Mouse (Mus musculus) heart, postnatal 4 days (tissue): ENCODE measurements at regions not wholly inside any gene's neighbourhood (a gene's known extent, or its start where the extent isn't known, plus 50 kb on each side); places are given as distances from the start of the nearest gene placed in this dataset.

Experiments used
- DNase-seq: peaks from one replicate; pipeline ENCODE4 v3.0.0; 2021

DNA sequence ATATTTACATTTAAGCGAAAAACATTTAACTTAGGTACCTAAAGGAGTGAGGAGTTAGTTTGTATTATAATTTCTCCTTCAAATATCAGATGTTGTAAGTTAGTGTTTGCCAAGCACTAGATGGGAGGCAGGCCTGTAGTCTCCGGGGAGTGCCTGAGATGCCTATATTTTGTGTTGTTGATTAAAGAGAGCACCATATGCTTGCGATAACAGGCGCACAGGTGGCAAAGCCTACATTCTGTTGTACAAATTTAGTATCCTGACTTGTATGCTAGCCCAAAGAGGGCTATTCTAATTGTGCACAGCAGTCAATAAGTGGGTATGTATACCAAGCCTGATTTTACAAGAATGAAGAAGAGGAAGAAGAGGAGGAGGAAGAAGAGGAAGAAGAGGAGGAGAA is 151.8 kb upstream of the Atxn1 start:
- DNase-seq: no peak

DNA sequence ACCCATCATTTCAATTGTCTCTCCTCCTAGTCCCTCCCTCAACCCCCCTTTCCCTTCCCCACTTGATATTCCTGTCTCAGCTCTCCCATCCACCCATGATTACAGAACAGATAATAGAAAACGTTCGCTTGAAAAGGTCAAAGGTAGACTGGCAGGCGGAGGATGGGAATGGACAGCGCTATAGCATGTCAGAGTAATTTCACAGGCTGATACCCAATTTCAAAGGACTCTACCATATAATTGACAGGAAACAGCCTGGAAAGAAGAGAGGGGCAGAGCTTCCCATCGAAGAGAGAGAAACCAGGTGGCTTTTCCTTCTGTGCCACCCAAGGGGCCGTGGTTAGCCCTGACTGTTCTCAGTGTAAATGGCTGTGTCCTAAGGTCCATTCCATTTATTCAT is 140.2 kb upstream of the Atxn1 start:
- no peak for DNase-seq

DNA sequence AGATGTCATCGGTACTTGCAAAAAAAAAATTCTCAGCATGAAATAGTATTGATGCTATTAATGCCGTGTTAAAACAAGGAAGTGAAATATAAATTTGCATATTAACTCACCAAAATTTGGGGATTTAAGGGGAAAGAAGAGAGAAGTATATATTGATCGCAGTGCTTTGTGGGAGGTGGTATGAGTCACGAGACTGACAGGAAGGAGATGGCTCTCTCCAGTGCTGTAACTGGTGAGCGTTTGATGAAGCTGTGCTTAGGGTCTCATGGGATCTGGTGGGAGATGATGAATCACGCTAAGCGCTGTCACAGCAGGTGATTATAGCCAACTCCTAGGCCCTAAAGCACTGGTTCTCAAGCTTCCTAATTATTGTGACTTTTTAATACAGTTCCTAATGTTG is 133.8 kb upstream of the Atxn1 start:
- DNase-seq: no peak

DNA sequence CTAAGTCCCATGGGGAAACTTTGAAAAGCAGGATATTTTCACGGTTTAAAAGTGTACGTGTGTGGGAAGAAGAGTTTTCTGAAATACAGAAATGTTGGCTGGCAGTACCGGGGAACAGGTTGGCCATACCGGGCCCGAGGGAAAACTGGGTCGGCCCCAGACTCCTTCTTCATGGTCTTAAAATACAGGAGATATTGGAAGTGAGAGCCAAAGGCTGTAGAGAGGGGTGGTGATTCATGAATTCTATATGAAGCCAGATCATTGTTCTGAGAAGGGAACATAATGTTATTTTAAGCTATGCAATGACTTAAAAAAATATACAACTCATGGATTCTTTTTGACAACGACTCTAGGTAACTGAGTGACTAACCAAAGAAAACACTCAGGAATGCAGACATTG is 133.3 kb upstream of the Atxn1 start:
- DNase-seq: no peak

DNA sequence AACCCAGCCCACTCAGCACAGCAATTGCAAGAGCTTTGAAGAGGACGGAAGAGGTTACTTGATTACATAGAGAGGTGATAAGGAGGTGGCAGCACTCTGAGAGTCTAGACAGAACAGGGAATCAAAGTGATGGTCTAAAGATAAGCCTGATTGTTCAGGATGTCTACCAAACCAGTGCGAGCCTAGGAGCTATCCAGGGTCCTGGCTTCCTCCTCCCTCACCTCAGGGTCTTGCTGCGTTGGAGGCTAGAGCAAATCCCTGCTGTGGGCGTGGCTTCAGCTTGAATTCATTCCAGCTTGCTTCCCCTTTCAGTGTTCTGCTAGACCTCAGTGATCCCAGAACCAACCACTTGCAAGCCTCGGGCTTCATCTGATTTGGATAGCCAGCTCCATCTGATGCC is 132.2 kb upstream of the Atxn1 start:
- peak; percentile 25 for DNase-seq

DNA sequence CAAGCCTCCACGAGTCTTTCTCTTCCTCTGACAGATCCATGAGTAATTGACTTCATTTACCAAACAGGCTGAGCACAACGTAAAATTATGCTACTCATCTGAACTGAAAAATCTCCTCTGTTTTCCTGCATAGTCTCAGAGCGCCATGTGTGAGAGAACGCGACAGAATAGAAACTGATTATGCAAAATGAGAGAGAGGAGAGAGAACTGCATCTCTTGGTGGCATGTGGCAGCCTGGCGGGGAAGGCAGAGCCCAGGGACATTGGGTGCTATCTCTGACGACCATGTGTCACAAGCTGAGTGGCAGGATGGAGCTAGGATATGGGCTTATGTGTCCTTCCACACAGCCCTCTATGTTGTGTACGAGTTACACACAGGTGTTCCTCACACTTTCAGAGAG is 131.6 kb upstream of the Atxn1 start:
- DNase-seq: no peak

DNA sequence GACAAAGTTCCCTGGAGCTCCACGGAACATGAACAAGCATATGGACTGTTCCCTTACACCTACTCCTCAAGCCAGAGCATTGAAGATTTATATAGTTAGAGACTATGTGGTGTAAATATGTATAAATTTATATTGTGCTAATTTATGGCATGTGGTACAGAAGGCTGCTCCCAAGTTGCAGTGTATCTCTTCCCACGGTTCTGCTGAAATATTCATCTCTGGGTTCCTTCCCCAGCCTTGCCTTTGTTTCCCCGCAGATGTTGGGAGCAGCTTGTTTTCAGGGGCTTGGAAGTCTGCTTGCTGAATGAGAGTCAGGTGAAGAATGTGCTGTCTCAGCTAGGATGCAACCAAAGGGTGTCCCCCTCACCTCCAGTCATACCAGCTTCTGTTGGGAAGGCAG is 128.0 kb upstream of the Atxn1 start:
- DNase-seq: no peak

DNA sequence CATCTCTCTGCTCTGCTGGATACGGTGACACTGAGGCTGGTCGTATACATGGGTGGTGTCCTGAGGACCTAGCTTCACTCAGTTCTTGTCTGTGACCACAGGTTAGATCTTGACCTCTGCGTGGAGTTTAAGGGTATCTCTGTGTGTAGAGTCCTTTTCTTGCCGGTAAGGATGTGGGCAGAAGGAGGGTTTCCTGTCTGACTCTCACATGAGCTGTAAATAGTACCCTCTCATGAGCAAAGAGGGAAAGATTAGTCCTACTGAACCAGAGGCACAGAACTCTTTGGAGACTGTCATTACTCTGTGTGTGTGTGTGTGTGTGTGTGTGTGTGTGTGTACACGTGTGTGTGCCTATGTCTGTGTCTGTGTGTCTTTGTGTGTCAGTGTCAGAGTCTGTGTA is 126.3 kb upstream of the Atxn1 start:
- DNase-seq: no peak

DNA sequence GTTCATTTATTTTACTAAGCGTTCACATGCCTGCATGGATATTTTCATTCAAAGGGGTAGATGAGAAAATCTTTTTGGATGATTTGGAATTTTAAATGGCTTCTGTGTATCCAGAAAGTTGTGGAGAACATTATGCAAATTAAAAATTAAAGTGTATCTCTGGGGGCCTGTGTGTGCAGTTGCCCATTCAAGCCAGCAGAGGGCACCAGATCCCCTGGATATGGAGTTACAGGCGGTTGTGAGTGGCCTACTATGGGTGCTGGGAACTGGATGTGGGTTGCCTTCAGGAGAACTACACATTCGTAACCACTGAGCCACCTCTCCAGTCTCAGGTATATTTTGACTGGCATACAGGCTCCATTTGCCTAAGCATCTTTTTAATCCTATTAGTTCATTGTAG is 123.4 kb upstream of the Atxn1 start:
- DNase-seq: no peak

DNA sequence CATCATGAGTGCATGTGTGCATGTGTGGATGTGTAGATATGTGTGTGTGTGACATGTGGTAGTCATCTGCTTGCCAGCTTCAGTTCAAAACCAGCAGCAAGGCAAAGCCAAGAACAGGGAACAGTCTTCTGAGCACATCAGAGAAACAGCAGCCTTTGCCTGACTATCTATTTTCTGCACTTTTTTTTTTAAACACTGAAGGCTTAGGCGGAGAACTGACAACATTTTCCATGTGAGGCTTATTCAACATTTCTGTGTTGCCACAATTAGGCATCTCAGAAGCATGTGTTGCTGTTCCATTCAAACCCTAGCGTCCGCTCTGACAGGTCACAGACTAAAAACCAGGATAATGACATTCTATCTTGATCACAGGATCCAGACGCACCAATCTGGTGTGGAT is 122.9 kb upstream of the Atxn1 start:
- DNase-seq: no peak

DNA sequence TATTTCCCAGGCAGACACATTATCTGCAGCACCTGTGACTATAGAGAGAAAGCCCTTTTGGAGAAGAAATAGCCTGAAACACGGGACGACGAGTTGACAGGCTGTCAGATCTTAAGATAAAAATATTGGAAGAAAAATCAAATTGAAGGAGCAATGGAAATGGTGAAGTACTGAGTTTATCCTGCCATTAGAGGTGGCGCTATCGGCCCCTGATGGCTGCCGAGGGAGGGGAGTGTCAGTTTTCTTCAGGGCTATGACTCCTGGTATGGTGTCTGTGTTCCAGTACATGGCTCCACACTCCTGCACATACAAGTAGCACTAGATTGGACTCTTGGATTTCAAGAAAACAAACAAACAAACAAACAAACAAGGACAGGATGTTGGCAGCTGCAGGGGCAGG is 112.1 kb upstream of the Atxn1 start:
- DNase-seq: no peak

DNA sequence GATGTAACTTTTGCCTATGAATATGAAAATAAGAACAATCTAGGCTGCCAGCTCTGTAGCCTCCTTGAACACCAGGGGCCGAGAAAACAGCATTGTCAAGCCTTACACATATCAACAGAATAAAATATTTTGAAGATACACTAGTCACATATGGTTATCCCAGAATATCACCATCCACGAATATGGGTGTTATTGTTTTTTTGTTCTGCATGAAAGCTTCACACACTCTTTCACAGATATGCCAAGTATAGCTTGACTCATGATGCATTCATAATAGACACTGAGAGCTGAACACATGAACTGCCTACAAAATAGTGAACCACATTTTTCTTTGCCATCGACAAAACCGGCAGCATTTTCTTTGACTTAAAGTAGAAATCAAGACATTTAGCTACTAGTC is 106.9 kb upstream of the Atxn1 start:
- no peak for DNase-seq

DNA sequence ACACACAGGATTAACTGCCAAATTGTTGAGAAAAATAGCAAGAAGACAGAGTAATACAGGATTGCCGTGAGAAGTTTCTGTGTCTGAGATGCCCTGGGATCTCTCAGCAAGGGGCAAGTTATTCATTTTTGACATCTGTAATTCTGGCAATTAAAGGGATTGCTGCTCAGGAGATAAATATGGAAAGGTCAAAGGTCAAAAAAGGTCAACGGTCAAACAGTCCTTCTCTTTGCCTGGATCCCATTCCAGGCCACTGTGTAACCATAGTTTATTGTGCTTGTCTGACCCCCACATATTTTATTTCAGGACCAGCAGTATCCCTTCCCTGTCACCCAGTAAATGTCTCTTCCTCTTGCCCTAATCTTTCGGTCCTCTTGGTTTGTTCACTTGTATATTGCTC is 104.8 kb upstream of the Atxn1 start:
- DNase-seq: no peak

DNA sequence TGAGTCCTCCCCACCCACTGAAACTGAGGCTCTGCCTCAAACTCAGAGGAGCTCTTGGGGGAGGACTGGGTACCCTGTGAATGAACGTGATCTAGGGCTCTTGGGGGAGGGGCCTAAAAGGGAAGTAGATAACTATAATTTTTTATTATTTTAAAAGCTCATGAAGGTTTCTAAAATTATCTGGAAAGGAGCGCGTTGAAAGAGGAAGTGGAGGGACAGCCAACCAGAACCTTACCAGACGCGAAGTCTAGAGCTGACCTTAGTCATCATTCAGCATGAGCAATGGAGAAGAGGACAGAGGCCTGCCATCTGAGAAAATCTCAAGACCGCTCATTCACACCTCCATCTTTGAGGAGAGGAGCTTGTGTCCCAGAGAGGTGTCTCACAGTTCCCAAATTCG is 98.0 kb upstream of the Atxn1 start:
- DNase-seq: no peak

DNA sequence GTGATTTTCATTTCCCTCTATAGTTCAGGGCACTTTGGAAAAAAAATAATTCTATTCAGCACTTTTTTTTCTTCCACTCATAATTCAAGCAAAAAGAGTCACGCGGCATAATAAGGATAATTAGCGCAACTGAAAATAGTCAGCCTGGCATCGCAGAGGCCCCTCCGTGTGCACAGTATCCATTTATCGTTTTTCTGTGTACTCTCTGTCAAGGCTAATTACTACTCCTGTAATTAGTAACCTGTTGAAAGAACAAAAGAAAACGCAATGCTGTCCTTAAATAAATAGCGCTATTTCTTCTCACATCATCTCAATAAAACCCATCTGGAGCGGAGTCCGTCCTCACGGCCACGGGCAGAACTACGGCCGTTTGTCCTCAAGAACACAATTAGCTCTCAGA is 95.1 kb upstream of the Atxn1 start:
- DNase-seq: no peak

DNA sequence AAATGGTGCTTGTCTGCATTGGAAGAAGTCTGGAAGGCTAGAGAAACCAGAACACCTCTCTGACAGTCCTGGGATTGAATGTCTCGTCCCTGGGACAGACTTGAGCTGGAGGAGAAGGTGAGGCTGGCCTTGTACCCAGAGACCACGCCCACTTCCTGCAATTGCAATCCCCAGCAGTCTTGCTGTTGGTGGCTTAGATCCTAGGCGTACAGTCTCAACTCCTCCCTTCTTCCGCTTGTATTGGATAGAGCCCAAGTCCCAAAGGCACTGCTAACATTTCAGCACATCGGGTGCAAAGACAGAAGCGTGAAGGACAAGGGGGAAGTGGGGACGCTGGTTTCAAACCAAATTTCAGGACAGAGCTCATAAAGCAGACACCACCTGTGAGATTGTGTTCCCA is 94.1 kb upstream of the Atxn1 start:
- DNase-seq: peak; percentile 33

DNA sequence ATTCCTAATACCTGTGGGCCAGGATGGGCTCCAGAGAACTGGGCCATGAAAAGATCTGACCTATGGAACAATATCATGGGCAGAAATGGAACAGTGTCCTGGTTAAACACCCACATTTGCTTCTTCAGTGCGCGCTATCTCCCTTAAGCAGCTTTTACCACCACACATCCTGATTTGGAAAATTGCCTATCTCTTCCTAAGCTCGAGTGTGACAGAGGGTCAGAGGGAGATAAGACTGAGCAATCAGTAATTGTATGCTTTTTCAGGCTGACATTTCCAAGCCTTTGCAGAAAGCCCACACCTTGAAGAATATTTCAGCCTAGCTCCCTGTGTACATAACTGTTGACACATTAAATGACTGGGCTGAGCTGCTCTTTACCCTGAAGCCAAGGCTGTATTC is 93.5 kb upstream of the Atxn1 start:
- no peak for DNase-seq

DNA sequence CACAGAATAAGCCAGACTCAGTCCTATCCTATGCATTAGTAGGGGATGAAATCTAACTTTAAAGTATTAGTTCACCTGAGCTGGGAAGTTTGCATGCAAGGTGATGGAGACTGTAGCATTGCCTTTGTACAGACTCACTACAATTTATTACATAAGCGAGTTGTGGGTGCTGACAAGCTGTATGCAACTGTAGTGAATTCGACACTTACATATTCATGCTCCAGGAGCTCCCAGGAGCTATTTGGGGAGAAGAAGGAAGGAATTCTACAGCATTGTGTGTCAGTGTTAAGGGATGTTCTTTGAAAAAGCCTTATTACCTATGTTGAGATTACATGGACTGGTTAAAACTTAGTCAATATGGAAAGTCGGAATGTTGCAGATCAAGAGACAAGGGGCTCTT is 90.6 kb upstream of the Atxn1 start:
- no peak for DNase-seq

DNA sequence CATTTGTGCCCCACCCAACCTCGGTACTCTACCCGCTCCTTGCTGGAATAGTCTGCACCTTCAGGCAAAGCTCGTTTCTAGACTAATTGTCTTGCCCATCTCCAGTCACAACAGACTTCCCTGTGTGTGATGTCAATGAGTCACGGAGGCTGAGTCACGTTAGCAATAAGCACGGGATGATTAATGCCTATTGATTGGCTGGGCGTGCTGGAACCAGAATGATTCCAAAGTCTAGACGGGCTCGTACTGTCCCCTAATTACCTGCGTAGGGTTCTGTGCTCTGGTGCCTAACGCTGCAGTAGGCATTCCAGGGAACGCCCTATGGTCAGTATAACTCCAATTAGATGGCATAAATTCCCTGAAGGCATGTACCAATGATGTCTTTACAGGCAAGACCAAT is 78.8 kb upstream of the Atxn1 start:
- DNase-seq: no peak

DNA sequence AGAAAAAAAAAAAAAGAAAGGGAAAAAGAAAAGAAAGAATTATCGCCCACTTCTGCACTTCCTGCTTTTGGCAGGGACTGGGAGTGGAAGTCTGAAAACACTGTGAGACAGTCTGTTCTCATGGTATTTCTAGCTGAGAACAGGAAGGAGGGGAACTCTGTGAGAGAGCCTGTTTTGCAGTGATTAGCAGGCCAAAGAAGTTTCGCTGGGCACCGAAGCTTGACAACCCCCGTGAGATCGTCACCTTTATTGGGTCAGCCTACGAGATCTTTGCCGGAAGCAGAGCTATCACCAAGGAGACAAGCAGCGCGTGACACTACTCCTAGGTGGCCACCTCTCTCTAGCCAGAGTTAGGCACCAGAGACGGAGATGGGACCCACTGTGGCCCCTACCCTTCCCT is 78.2 kb upstream of the Atxn1 start:
- no peak for DNase-seq

DNA sequence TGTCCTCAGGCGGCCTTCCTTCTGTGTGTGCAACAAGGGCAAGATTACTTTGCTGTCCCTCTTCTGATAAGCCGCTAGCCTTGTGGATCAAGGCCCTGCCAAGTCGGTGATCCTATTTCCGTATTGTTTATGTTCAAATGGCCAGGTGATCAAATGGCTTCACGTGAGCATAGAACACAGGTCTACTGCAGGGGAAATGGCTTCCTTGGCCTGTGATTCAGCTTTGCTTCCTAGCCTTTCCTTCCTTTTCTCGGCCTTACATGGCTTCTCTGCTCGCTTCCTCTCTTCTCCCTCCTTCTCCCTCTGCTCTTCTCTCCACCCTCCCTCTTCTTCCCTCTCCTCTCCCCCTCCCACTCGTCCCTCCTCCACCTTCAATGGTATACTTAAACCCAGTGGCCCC is 77.4 kb upstream of the Atxn1 start:
- DNase-seq: no peak

DNA sequence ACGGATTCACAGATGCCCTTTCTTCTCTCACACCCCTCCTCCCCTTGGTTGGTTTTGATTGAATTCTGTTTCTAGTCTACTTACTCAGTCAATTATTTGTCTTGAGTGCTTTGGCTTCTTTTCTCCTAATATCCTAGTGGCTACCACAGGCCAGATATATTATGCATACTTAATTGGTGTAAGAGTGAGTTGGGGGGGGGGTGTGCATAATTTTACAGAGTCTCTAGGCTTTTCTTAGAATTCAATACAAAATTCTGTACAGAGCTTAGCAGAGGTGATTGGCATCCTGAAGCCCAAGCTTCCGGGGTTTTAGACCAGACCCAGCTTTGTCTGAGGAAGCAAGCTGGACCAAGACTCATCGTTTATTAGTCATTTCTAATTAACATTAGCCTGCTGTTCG is 76.7 kb upstream of the Atxn1 start:
- no peak for DNase-seq

DNA sequence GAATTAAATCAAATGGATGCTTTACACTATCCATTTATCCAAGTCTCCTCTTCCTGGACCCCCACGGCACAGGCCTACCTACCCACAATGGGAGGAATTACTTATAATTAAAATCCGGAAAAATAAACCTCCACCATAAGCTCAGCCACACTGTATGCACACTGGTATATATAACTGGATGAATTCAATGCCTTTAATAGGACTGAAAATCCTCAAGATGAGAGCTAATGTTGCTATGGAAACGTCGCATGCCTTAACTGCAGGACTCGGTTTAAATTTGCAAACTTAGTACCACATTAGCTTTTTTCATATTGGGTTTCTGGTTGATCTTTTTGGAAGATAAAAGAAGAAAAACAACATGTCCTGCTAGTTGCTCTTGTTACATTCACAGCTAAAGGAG is 75.3 kb upstream of the Atxn1 start:
- no peak for DNase-seq

DNA sequence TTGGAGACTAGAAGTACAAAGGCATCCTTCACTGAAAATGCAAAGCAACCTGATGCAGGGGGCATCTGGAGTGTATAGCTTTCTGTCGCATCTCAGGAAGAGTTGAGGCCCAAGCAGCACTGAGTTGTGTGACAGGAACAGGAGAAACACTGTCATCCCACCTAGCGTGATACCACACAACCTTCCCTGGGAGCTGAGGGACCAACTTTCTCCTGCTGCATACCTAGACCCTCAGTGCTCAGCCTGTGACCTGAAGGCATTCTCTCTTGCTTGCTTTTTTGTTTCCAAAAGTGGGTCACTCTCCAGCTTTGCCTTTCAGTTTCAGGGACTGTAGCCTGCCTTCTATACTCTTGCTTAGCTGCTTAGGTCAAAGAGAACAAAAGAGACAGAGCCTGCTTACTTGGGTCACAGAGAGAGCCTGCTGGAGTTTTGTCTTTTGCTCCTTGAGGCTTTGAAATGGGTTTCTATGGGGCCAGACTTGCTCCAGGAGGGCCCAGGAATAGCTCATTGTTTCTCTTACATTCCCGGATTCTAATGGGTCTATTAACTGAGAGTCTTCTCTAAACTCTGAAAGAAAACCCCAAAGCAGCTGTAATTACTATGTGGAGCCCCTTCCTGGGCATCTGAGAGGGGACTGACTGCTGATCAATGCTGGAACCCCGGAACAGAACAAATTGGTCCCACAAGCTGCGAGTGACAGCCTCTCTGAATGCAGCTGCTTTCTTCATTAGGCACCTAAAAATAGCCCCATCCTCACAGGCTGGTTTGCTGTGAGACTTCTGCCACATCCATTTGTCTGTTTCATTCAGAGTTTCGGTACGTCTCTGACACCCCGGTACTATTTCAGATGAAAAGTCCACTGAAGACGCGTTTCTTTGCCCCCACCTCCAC is 73.9 kb upstream of the Atxn1 start:
- DNase-seq: no peak

DNA sequence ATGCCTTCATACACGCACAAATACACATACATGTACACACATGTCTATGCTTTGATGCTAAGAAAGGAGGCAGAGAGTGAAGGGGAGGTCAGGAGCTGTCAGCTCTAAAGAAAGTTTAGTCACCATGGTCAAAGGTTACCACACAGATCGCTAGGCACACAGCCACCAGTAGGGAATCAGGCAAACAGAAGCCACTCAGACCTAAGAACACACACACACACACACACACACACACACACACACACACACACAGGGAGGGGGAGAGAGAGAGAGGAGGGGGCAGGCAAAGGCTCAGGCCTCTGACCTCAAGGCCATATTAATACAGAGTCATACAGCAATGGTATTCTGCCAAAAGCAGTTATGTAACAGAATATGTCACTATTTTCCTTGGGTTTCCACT is 67.5 kb upstream of the Atxn1 start:
- DNase-seq: no peak
